ENCODE assay signal across 8 mouse cellular contexts in the genomic region with DNA sequence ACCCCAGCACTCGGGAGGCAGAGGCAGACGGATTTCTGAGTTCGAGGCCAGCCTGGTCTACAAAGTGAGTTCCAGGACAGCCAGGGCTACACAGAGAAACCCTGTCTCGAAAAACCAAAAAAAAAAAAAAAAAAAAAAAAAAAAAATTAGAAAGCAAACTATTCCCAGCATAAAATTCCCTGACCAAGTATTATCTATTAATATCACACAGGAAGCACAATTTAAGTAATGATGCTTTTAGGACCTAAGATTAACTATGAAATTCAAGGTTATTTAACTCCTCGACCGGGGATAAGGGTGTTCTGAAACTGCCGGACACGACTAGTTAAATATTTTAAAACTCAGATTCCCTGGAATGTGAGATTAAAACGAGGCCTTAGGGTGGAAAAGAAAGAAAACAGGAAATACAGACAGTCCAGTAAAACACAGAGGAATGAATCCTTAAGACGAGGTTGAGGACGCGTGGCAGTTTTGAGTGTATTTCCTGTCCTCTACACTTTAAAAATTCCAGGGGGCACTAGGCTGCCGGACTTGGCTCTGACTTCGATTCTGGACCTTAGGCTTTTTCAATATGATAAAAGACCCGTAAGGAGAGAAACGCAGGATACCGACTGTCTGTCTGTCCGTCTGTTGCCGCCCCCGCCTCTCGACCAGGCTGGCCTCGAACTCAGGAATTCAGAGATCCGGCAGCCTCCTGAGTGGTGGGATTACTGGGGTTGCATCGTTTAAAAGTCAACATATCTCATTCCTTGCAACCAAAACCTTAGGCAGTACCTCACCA. TPM values are rescaled to one million over a fixed set of nuclear protein-coding genes. Genes with fewer than 3 reads are reported as not detected.
DNase-seq lines count a peak whose midpoint lies in the region; ATAC-seq and TF ChIP-seq lines count a peak whose summit lies in the region.

No protein-coding gene starts in this region.

- no peaks in the 10 kb centered on the region for H3K9me3 ChIP-seq in embryonic facial prominence, embryonic 10.5 days
- no peaks in the 10 kb centered on the region for H3K9me3 ChIP-seq in heart, embryonic 14.5 days (ENCODE audit: control insufficient read depth, low read length)
- no peaks in the 10 kb centered on the region for H3K9me3 ChIP-seq in kidney, postnatal 0 days (replicated peaks; ENCODE audit: low read length)

- no peaks in the 10 kb centered on the region for H3K36me3 ChIP-seq in embryonic facial prominence, embryonic 10.5 days (replicated peaks)
- no peaks in the 10 kb centered on the region for H3K36me3 ChIP-seq in heart, embryonic 14.5 days (ENCODE audit: control insufficient read depth, insufficient read depth, low read length)
- no peaks in the 10 kb centered on the region for H3K36me3 ChIP-seq in kidney, postnatal 0 days (ENCODE audit: insufficient read depth, low read length)
- H3K36me3 ChIP-seq in small intestine, adult 2 months (ENCODE audit: control insufficient read depth, insufficient read depth, low read length) = no peaks in the 10 kb centered on the region

- CTCF ChIA-PET in Patski (lab: Charles Lee) = interaction anchor here (0.7 to 2.2 kb wide), 7 partner anchors 10 to 63 kb away, joined by 3 to 9 read pairs (median 3); no protein-coding TSS in a partner anchor

- H3K27ac ChIP-seq in embryonic facial prominence, embryonic 10.5 days (replicated peaks) = peak overlapping the region; percentile 96
- H3K27ac ChIP-seq in heart, embryonic 14.5 days (replicated peaks in 1 of 2; ENCODE audit: control insufficient read depth in 1 of 2, insufficient read depth in 1 of 2, low read depth in 2 of 2, low read length in 2 of 2) = peak overlapping the region; percentile 95 to 97
- peak overlapping the region; percentile 100 for H3K27ac ChIP-seq in kidney, postnatal 0 days
- peak overlapping the region; percentile 91 for H3K27ac ChIP-seq in small intestine, adult 2 months (ENCODE audit: insufficient read depth, low read depth, low read length)

- H3K4me3 ChIP-seq in embryonic facial prominence, embryonic 10.5 days = peak overlapping the region; percentile 92
- H3K4me3 ChIP-seq in heart, embryonic 14.5 days (ENCODE audit: control insufficient read depth in 1 of 2, insufficient read depth in 1 of 2, low read depth in 1 of 2, low read length in 2 of 2) = peak overlapping the region; percentile 65 to 85
- H3K4me3 ChIP-seq in kidney, postnatal 0 days (replicated peaks; ENCODE audit: low read depth, low read length) = peak overlapping the region; percentile 78
- H3K4me3 ChIP-seq in small intestine, adult 2 months (ENCODE audit: low read depth, low read length) = peak overlapping the region; percentile 87

- WGBS in embryonic facial prominence, embryonic 10.5 days = 28% methylated on average over 24 of the region's 24 CpGs
- 19% methylated on average over 23 of the region's 24 CpGs for WGBS in heart, embryonic 14.5 days
- 15% methylated on average over 23 of the region's 24 CpGs for WGBS in kidney, postnatal 0 days
- 10% methylated on average over 24 of the region's 24 CpGs for WGBS in small intestine, adult 2 months

- peak; percentile 52 for DNase-seq in cerebellum, adult 11 months
- DNase-seq in Patski (ENCODE audit: low read depth, low spot score) = no peak
- DNase-seq in embryonic facial prominence, embryonic 10.5 days (ENCODE audit: low spot score) = peak; percentile 45
- DNase-seq in kidney, postnatal 0 days (ENCODE audit: low spot score) = peak; percentile 80
- peak; percentile 51 for DNase-seq in lung, postnatal 36 days

- no peak for ATAC-seq in cerebellum, adult (ENCODE audit: insufficient number of reproducible peaks, low FRiP score, low TSS enrichment)
- ATAC-seq in Patski = peak; percentile 1
- no peak for ATAC-seq in heart, embryonic 14.5 days (ENCODE audit: insufficient number of reproducible peaks, insufficient read depth, low FRiP score, low read depth)
- no peak for ATAC-seq in kidney, postnatal 0 days (replicated peaks; ENCODE audit: low FRiP score, low read depth)

- H3K4me2 ChIP-seq in heart, embryonic 14.5 days (ENCODE audit: low read length) = peak overlapping the region; percentile 81
- peak overlapping the region; percentile 79 for H3K4me2 ChIP-seq in kidney, postnatal 0 days (ENCODE audit: low read length)

- POLR2A ChIA-PET in Patski (lab: Charles Lee) = interaction anchor here (0.7 to 1.1 kb wide), 4 partner anchors 10 to 111 kb away, joined by 3 to 7 read pairs (median 4); no protein-coding TSS in a partner anchor

- peak overlapping the region; percentile 77 for H3K9ac ChIP-seq in heart, embryonic 14.5 days (ENCODE audit: low read length)
- peak overlapping the region; percentile 97 for H3K9ac ChIP-seq in kidney, postnatal 0 days (ENCODE audit: low read depth, low read length)

- TF ChIP-seq POLR2A in small intestine, adult 2 months (IDR thresholded peaks at IDR 0.05; ENCODE audit: low read depth, low read length) = no peak

- TF ChIP-seq CTCF in Patski (IDR thresholded peaks at IDR 0.05) = no peak
- TF ChIP-seq CTCF in kidney, postnatal 0 days (IDR thresholded peaks at IDR 0.05; ENCODE audit: low read depth) = peak; percentile 41
- no peak for TF ChIP-seq CTCF in small intestine, adult 2 months (IDR thresholded peaks at IDR 0.05; ENCODE audit: extremely low read depth, insufficient read length, insufficient replicate concordance, low read depth, low read length)

- in situ Hi-C loops in Patski (cut with MboI; ENCODE audit: low pct_unique_long_range_greater_than_20kb) = loop anchor here (10.0 kb wide), 1 partner anchor 109 kb away; no protein-coding TSS in a partner anchor

- H3K27me3 ChIP-seq in Patski = no peaks in the 10 kb centered on the region
- H3K27me3 ChIP-seq in embryonic facial prominence, embryonic 10.5 days (replicated peaks; ENCODE audit: low read depth, poor library complexity, severe bottlenecking) = no peaks in the 10 kb centered on the region
- no peaks in the 10 kb centered on the region for H3K27me3 ChIP-seq in heart, embryonic 14.5 days (ENCODE audit: control insufficient read depth, insufficient read depth, low read length)
- H3K27me3 ChIP-seq in kidney, postnatal 0 days (ENCODE audit: insufficient read depth, low read length) = no peaks in the 10 kb centered on the region
- H3K27me3 ChIP-seq in small intestine, adult 2 months (ENCODE audit: control insufficient read depth, insufficient read depth, low read length) = no peaks in the 10 kb centered on the region

- H3K4me1 ChIP-seq in embryonic facial prominence, embryonic 10.5 days = peaks cover 31% of the 10 kb centered on the region
- peaks cover 6 to 23% of the 10 kb centered on the region in 2 experiments for H3K4me1 ChIP-seq in heart, embryonic 14.5 days (ENCODE audit: control insufficient read depth in 2 of 2, insufficient read depth in 2 of 2, low read length in 2 of 2)
- peaks cover 16% of the 10 kb centered on the region for H3K4me1 ChIP-seq in kidney, postnatal 0 days (replicated peaks; ENCODE audit: insufficient read depth, low read length)
- peaks cover 9% of the 10 kb centered on the region for H3K4me1 ChIP-seq in small intestine, adult 2 months (ENCODE audit: control insufficient read depth, insufficient read depth, insufficient read length, low read length)

RNA-seq across cellular contexts. Expression of a gene that starts 1.5 kb away (rescaled TPM):
- 60.0 TPM for polyA plus RNA-seq in Patski (2021)
- polyA plus RNA-seq in embryonic facial prominence, embryonic 10.5 days (2016; fragmentation: Nextera tagmentation; extraction: Ambion mirVana) = 6.9 and 8.2 TPM in 2 replicates
- polyA plus RNA-seq in heart, embryonic 14.5 days (2014; fragmentation: Nextera tagmentation; extraction: Ambion mirVana) = 14.1 and 17.0 TPM in 2 replicates
- 11.2 and 11.4 TPM in 2 replicates for polyA plus RNA-seq in kidney, postnatal 0 days (2015; fragmentation: Nextera tagmentation; extraction: Ambion mirVana)
- 0.96 and 2.1 TPM in 2 replicates for polyA plus RNA-seq in small intestine, adult 2 months (2012; rRNA removed)

RNA-seq across cellular contexts. Expression of a gene that starts 30.1 kb away (rescaled TPM):
- 23.8 TPM for polyA plus RNA-seq in Patski (2021)
- 5.2 and 6.1 TPM in 2 replicates for polyA plus RNA-seq in embryonic facial prominence, embryonic 10.5 days (2016; fragmentation: Nextera tagmentation; extraction: Ambion mirVana)
- polyA plus RNA-seq in heart, embryonic 14.5 days (2014; fragmentation: Nextera tagmentation; extraction: Ambion mirVana) = 4.9 TPM in 2 replicates
- polyA plus RNA-seq in kidney, postnatal 0 days (2015; fragmentation: Nextera tagmentation; extraction: Ambion mirVana) = 3.5 and 3.6 TPM in 2 replicates
- 2.9 and 4.7 TPM in 2 replicates for polyA plus RNA-seq in small intestine, adult 2 months (2012; rRNA removed)
